Mouse (Mus musculus) megakaryocyte-erythroid progenitor cell, adult 5 weeks (primary cell): ENCODE measurements around the gene Unc50. TPM values are rescaled to one million over a fixed set of nuclear protein-coding genes. Genes with fewer than 3 reads are reported as not detected.

Experiments used
- polyA plus RNA-seq: library from polyadenylated mRNA; stranded (reverse); fragments of >175 nt; gene quantifications from 2 replicates; pipeline ENCODE4 v1.2.3, GENCODE M21; 2012

Unc50 gene
- 28.5 and 29.1 TPM in 2 replicates for polyA plus RNA-seq

DNA sequence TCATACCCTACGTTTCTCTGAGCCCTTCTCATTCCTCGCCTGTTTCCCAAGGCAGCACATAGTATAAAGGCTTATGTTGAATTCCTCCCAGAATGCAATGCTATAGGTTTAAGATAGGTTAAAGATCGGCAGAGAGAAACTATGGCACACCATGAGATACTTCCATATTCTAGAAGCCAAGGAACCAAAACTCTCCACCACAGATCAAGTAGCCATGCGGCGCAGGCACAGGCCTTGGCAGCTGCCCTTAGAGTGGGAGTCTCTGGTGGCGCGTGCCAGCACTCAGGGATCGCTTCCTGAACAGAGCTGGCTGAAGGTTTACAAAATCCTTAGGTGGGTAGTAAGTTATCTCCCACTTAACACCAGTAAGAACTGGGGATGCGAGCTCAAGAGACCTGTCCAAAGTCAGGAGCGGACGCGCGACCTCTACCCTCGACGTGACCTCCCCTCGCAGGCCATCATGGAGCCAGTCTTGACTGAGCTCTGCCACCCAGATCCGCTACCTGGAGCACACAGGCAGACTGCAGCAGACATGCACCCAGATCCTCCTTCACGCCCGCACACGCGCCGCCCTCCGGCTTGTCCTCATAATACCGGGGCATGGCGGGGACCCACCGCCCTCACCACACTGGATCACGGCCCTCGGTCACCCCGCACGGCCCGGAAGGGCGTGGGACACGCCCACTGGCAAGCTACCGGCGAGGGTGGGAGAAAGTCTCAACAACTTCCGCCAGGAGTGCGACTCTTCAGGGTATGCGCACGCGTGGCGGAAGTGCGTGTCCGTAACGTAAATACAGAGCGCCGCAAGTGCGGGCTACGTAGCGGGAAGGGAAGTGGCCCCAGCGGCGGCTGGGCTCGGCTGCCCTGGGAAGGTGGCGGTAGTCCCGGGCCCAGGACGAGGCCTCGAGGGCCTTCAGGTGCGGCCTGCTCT lies at the start of gene Unc50, which contains the start of gene Coa5:
Gene Unc50 (plus strand): TSS at position 774 of the 931 bp plus-strand sequence.
Gene Coa5 (minus strand): TSS at position 738 of the 931 bp plus-strand sequence.

Other genes with a start within 250 kb of the Unc50 start
- not detected in 2 replicates for gene Cnga3, start 215.7 kb upstream of the Unc50 start, polyA plus RNA-seq
- gene Inpp4a, start 130.3 kb upstream of the Unc50 start, polyA plus RNA-seq: 17.2 and 20.8 TPM in 2 replicates
- 12.1 and 15.5 TPM in 2 replicates for gene Coa5, start within 50 bp of the Unc50 start, polyA plus RNA-seq
- gene Mgat4a, start 110.9 kb downstream of the Unc50 start, polyA plus RNA-seq: 0.95 and 1.3 TPM in 2 replicates